Mouse (Mus musculus) limb, embryonic 15.5 days (tissue): ENCODE data around the gene Mmaa. TPM values are rescaled to one million over a fixed set of nuclear protein-coding genes. Genes with fewer than 3 reads are reported as not detected.

Experiments
- ATAC-seq: fragments of 200-750 bp; cut with Nextera tagmentation; 2 replicates; pipeline ENCODE4 v1.8.0; 2017; ENCODE audit warnings: low read depth, moderate TSS enrichment; ENCODE audit not compliant: insufficient number of reproducible peaks, low FRiP score, low TSS enrichment
- H3K27ac ChIP-seq: fragments of 300-500 bp; sonication (generic); 2 replicates; pipeline ENCODE4 v1.5.1; 2015; ENCODE audit warnings: moderate library complexity, mild to moderate bottlenecking, inconsistent platforms
- H3K27me3 ChIP-seq: fragments of 300-500 bp; sonication (generic); 2 replicates; pipeline ENCODE4 v1.6.1; 2015; ENCODE audit warnings: inconsistent platforms
- H3K36me3 ChIP-seq: fragments of 300-500 bp; sonication (generic); 2 replicates; pipeline ENCODE4 v1.6.1; 2015; ENCODE audit warnings: inconsistent platforms
- H3K4me1 ChIP-seq: fragments of 300-500 bp; sonication (generic); 2 replicates; pipeline ENCODE4 v1.6.1; 2015; ENCODE audit warnings: inconsistent platforms
- H3K4me2 ChIP-seq: fragments of 300-500 bp; sonication (generic); 2 replicates; pipeline ENCODE4 v1.6.1; 2015; ENCODE audit warnings: mild to moderate bottlenecking, inconsistent platforms
- H3K4me3 ChIP-seq: fragments of 300-500 bp; sonication (generic); 2 replicates; pipeline ENCODE4 v1.5.1; 2015; ENCODE audit warnings: mild to moderate bottlenecking, inconsistent platforms
- H3K9ac ChIP-seq: fragments of 300-500 bp; sonication (generic); 2 replicates; pipeline ENCODE4 v1.6.1; 2015; ENCODE audit warnings: inconsistent platforms
- H3K9me3 ChIP-seq: fragments of 300-500 bp; sonication (generic); 2 replicates; pipeline ENCODE4 v1.6.1; 2016; ENCODE audit warnings: inconsistent platforms
- WGBS: fragments of 180-500 bp; shearing (Covaris S2); methylation state at CpG from one replicate; pipeline ENCODE4 v1.1.7; 2015; 5-methylcytosine and 5-hydroxymethylcytosine counted together
- polyA plus RNA-seq: library from polyadenylated mRNA; unstranded; fragments of >200 nt; fragmentation: Nextera tagmentation; extraction: Ambion mirVana; gene quantifications from 2 replicates; pipeline ENCODE4 v1.2.1, GENCODE M21; 2015

Gene Mmaa
- polyA plus RNA-seq: 18.2 and 20.1 TPM in 2 replicates

GRCm38 (mm10) chr8:79294610-79295275, at the start of gene Mmaa:
TSS of gene Mmaa (minus strand) at chr8:79294937.
- Histone ChIP-seq H3K27ac (peak within 1 kb of the TSS; percentile 97), H3K4me1 (peaks cover 14% of the 10 kb centered on the region), H3K36me3 (no peaks in the 10 kb centered on the region), H3K4me3 (peak within 1 kb of the TSS; percentile 63), H3K4me2 (peak within 1 kb of the TSS; percentile 80), H3K9me3 (no peaks in the 10 kb centered on the region), H3K9ac (peak within 1 kb of the TSS; percentile 73), H3K27me3 (no peaks in the 10 kb centered on the region)
- ATAC-seq: peak; percentile 96
- WGBS: under 1% methylated on average over 69 of the region's 74 CpGs

DNA sequence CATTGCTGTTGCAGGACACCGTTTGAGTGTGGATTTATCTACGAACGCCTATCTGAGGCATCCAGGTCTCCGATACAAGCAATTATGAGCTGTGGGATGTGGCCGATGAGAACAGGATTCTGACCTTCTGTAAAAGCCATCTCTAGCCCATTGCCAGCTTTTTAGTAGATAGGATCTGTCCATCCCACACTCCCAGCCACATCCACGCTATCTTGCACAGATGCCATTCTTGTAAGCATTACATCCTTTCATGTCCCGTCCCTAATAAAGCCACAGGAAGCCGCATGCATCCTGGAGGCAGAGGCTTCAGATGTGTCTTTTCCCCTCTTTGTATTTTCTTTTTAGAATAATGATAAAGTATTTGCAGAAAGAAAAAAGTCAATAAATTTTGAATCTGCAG, 46.5 kb upstream of the Mmaa start:
- no peak overlapping the region for H3K4me2 ChIP-seq
- ATAC-seq: no peak
- H3K9me3 ChIP-seq: no peaks in the 10 kb centered on the region
- H3K36me3 ChIP-seq: peaks cover 59% of the 10 kb centered on the region
- H3K9ac ChIP-seq: no peak overlapping the region
- no peak overlapping the region for H3K4me3 ChIP-seq
- peaks cover 6% of the 10 kb centered on the region; the same call in 1 of the 2 replicates for H3K4me1 ChIP-seq
- H3K27me3 ChIP-seq: no peaks in the 10 kb centered on the region
- WGBS: 87% methylated on average over 8 of the region's 8 CpGs
- H3K27ac ChIP-seq: no peak overlapping the region

- Histone ChIP-seq H3K27ac (no peak overlapping the region), H3K4me1 (peaks cover 6% of the 10 kb centered on the region; the same call in 1 of the 2 replicates), H3K9me3 (no peaks in the 10 kb centered on the region), H3K36me3 (peaks cover 59% of the 10 kb centered on the region), H3K9ac (no peak overlapping the region), H3K27me3 (no peaks in the 10 kb centered on the region), H3K4me2 (no peak overlapping the region), H3K4me3 (no peak overlapping the region)
- no peak for ATAC-seq
- 80% methylated on average over 9 of the region's 9 CpGs for WGBS
Observed at GRCm38 (mm10) chr8:79339555-79339954, 44.8 kb upstream of the Mmaa start.

GRCm38 (mm10) chr8:79338619-79339018, 43.9 kb upstream of the Mmaa start:
- Histone ChIP-seq H3K9me3 (no peaks in the 10 kb centered on the region), H3K36me3 (peaks cover 56% of the 10 kb centered on the region), H3K27me3 (no peaks in the 10 kb centered on the region), H3K4me1 (0 out of 2 replicates have a peak, but pooled peaks cover under 1% of the 10 kb centered on the region), H3K4me2 (no peak overlapping the region), H3K9ac (no peak overlapping the region), H3K27ac (no peak overlapping the region), H3K4me3 (no peak overlapping the region)
- WGBS: 78% methylated on average over 10 of the region's 10 CpGs
- no peak for ATAC-seq

- ATAC-seq: no peak
- Histone ChIP-seq H3K4me2 (no peak overlapping the region), H3K4me3 (no peak overlapping the region), H3K36me3 (peaks cover 5% of the 10 kb centered on the region), H3K27me3 (no peaks in the 10 kb centered on the region), H3K27ac (no peak overlapping the region), H3K9ac (no peak overlapping the region), H3K4me1 (no peaks in the 10 kb centered on the region), H3K9me3 (no peaks in the 10 kb centered on the region)
- 89% methylated on average over 22 of the region's 22 CpGs for WGBS
Observed at GRCm38 (mm10) chr8:79332109-79332900, 37.6 kb upstream of the Mmaa start.

DNA sequence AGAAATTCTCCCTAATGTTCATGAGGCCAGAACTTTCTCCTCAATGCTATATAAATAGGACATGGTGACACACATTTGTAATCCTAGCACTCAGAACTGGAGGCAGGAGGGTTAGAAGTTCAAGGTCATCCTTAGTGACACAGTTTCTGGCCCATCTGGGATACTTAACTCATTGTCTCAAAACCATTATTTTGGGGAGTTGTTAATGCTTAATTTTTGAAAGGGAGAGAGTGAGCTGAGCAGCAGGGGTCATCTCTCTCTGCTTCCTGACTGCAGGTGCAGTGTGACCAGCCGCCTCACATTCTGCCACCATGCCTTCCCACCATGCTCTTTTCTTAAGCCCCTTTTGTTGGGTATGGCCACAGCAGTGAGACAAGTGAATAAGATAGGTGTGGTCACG, 36.8 kb upstream of the Mmaa start:
- Histone ChIP-seq H3K4me2 (no peak overlapping the region), H3K4me3 (no peak overlapping the region), H3K9ac (no peak overlapping the region), H3K36me3 (no peaks in the 10 kb centered on the region; the same call in 1 of the 2 replicates), H3K9me3 (no peaks in the 10 kb centered on the region), H3K27me3 (no peaks in the 10 kb centered on the region), H3K27ac (no peak overlapping the region), H3K4me1 (no peaks in the 10 kb centered on the region)
- 86% methylated on average over 2 of the region's 2 CpGs for WGBS
- ATAC-seq: no peak

- Histone ChIP-seq H3K4me1 (no peaks in the 10 kb centered on the region), H3K36me3 (no peaks in the 10 kb centered on the region), H3K9ac (no peak overlapping the region), H3K27me3 (no peaks in the 10 kb centered on the region), H3K9me3 (no peaks in the 10 kb centered on the region), H3K4me3 (no peak overlapping the region), H3K4me2 (no peak overlapping the region), H3K27ac (no peak overlapping the region)
- 53% methylated on average over 9 of the region's 9 CpGs for WGBS
- no peak for ATAC-seq
Observed at GRCm38 (mm10) chr8:79331017-79331416, 36.3 kb upstream of the Mmaa start.

DNA sequence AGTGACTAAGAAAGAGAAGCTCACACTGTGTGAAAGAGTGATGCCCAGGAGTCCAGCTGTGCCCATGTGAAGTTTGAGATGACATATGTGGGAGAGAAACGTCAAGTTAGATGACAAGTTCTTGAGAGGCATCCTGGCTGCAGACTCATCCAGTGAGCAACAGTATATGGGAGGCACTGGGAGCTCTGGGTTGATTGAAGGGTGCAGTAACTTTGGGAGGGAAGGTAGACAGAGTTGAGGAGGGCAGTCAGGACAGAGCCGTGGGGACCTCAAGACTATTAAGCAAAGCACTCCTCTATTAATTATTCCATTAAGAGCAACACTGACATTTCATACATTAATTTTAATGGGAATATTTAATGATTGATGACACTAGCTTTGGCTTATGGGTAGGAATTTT, 35.0 kb upstream of the Mmaa start:
- Histone ChIP-seq H3K9me3 (no peaks in the 10 kb centered on the region), H3K4me3 (no peak overlapping the region), H3K36me3 (no peaks in the 10 kb centered on the region), H3K9ac (no peak overlapping the region), H3K27me3 (no peaks in the 10 kb centered on the region), H3K27ac (no peak overlapping the region), H3K4me2 (no peak overlapping the region), H3K4me1 (peaks cover 6% of the 10 kb centered on the region; the same call in 1 of the 2 replicates)
- ATAC-seq: no peak
- 66% methylated on average over 2 of the region's 2 CpGs for WGBS

- Histone ChIP-seq H3K9ac (no peak overlapping the region), H3K27me3 (no peaks in the 10 kb centered on the region), H3K4me2 (no peak overlapping the region), H3K27ac (no peak overlapping the region), H3K36me3 (no peaks in the 10 kb centered on the region), H3K4me1 (peaks cover 11% of the 10 kb centered on the region; the same call in 1 of the 2 replicates), H3K9me3 (no peaks in the 10 kb centered on the region), H3K4me3 (no peak overlapping the region)
- ATAC-seq: no peak
- 71% methylated on average over 4 of the region's 4 CpGs for WGBS
Observed at GRCm38 (mm10) chr8:79329182-79329581, 34.4 kb upstream of the Mmaa start.

GRCm38 (mm10) chr8:79325510-79325909, 30.8 kb upstream of the Mmaa start:
- Histone ChIP-seq H3K27ac (no peak overlapping the region), H3K4me1 (peaks cover 16% of the 10 kb centered on the region), H3K36me3 (no peaks in the 10 kb centered on the region), H3K4me2 (no peak overlapping the region), H3K9ac (no peak overlapping the region), H3K4me3 (no peak overlapping the region), H3K9me3 (no peaks in the 10 kb centered on the region), H3K27me3 (no peaks in the 10 kb centered on the region)
- WGBS: 58% methylated on average over 6 of the region's 6 CpGs
- ATAC-seq: no peak

- no peaks in the 10 kb centered on the region for H3K27me3 ChIP-seq
- no peak overlapping the region for H3K27ac ChIP-seq
- H3K4me3 ChIP-seq: no peak overlapping the region
- WGBS: 50% methylated on average over 5 of the region's 5 CpGs
- no peak overlapping the region for H3K9ac ChIP-seq
- H3K4me1 ChIP-seq: peaks cover 16% of the 10 kb centered on the region
- H3K36me3 ChIP-seq: no peaks in the 10 kb centered on the region
- H3K4me2 ChIP-seq: no peak overlapping the region
- no peaks in the 10 kb centered on the region for H3K9me3 ChIP-seq
- no peak for ATAC-seq
Observed at GRCm38 (mm10) chr8:79324928-79325327, 30.2 kb upstream of the Mmaa start.

- peaks cover 16% of the 10 kb centered on the region for H3K4me1 ChIP-seq
- H3K27me3 ChIP-seq: no peaks in the 10 kb centered on the region
- ATAC-seq: no peak
- H3K4me2 ChIP-seq: no peak overlapping the region
- 51% methylated on average over 3 of the region's 3 CpGs for WGBS
- H3K9ac ChIP-seq: no peak overlapping the region
- H3K36me3 ChIP-seq: no peaks in the 10 kb centered on the region
- H3K9me3 ChIP-seq: no peaks in the 10 kb centered on the region
- no peak overlapping the region for H3K27ac ChIP-seq
- H3K4me3 ChIP-seq: no peak overlapping the region
Observed at GRCm38 (mm10) chr8:79324036-79324435, 29.3 kb upstream of the Mmaa start.
